Mouse (Mus musculus): ENCODE measurements around the gene Actl11. TPM values are rescaled to one million over a fixed set of nuclear protein-coding genes. Genes with fewer than 3 reads are reported as not detected.

Actl11 gene
- polyA plus RNA-seq (2012; ENCODE audit: insufficient read depth, insufficient read length, low replicate concordance, missing spikeins) = not detected in 2 replicates

- Histone ChIP-seq H3K4me1 (ENCODE audit: control insufficient read depth, insufficient read depth, low read length) (peaks cover 63% of the 10 kb centered on the region), H3K27ac (ENCODE audit: insufficient read depth, low read depth, low read length) (0 out of 2 replicates have a peak within 1 kb of the TSS, but pooled peaks have one; percentile 46), H3K4me3 (ENCODE audit: insufficient read depth, low read depth, low read length) (no peak within 1 kb of the TSS)
- 88% methylated on average over 3 of the region's 3 CpGs for WGBS
- TF ChIP-seq CTCF (IDR thresholded peaks at IDR 0.05; ENCODE audit: insufficient read depth, low read depth, low read length) (no peak), POLR2A (IDR thresholded peaks at IDR 0.05; ENCODE audit: insufficient read depth, low read depth, low read length) (no peak)
These were observed at the start of gene Actl11 for GRCm38 (mm10) chr9:107928169-107928568. TSS of gene Actl11 (plus strand) at chr9:107928469.

GRCm38 (mm10) chr9:107880411-107880810 is 47.9 kb upstream of the Actl11 start:
- TF ChIP-seq CTCF (IDR thresholded peaks at IDR 0.05; ENCODE audit: insufficient read depth, low read depth, low read length) (no peak), POLR2A (IDR thresholded peaks at IDR 0.05; ENCODE audit: insufficient read depth, low read depth, low read length) (no peak)
- 62% methylated on average over 4 of the region's 4 CpGs for WGBS
- no peak overlapping the region for H3K27ac ChIP-seq (ENCODE audit: insufficient read depth, low read depth, low read length)
- no peaks in the 10 kb centered on the region for H3K4me1 ChIP-seq (ENCODE audit: control insufficient read depth, insufficient read depth, low read length)
- no peak overlapping the region for H3K4me3 ChIP-seq (ENCODE audit: insufficient read depth, low read depth, low read length)

- TF ChIP-seq CTCF (IDR thresholded peaks at IDR 0.05; ENCODE audit: insufficient read depth, low read depth, low read length) (peak; percentile 20; the same call in 1 of the 2 replicates), POLR2A (IDR thresholded peaks at IDR 0.05; ENCODE audit: insufficient read depth, low read depth, low read length) (peak; percentile 75)
- peaks cover 11% of the 10 kb centered on the region for H3K4me1 ChIP-seq (ENCODE audit: control insufficient read depth, insufficient read depth, low read length)
- under 1% methylated on average over 28 of the region's 28 CpGs for WGBS
- H3K4me3 ChIP-seq (ENCODE audit: insufficient read depth, low read depth, low read length) = peak within 1 kb of the TSS; percentile 67
- H3K27ac ChIP-seq (ENCODE audit: insufficient read depth, low read depth, low read length) = peak within 1 kb of the TSS; percentile 24; the same call in 1 of the 2 replicates
These were observed 40.4 kb upstream of the Actl11 start, which contains the start of gene Mon1a for GRCm38 (mm10) chr9:107887804-107888266. TSS of gene Mon1a (plus strand) at chr9:107888151.

GRCm38 (mm10) chr9:107888267-107888850 is 39.9 kb upstream of the Actl11 start:
- H3K4me3 ChIP-seq (ENCODE audit: insufficient read depth, low read depth, low read length) = peak overlapping the region; percentile 67
- TF ChIP-seq CTCF (IDR thresholded peaks at IDR 0.05; ENCODE audit: insufficient read depth, low read depth, low read length) = no peak
- no peak for TF ChIP-seq POLR2A (IDR thresholded peaks at IDR 0.05; ENCODE audit: insufficient read depth, low read depth, low read length)
- H3K27ac ChIP-seq (ENCODE audit: insufficient read depth, low read depth, low read length) = peak overlapping the region; percentile 24; the same call in 1 of the 2 replicates
- WGBS = 1% methylated on average over 18 of the region's 18 CpGs
- peaks cover 11% of the 10 kb centered on the region for H3K4me1 ChIP-seq (ENCODE audit: control insufficient read depth, insufficient read depth, low read length)

- Histone ChIP-seq H3K27ac (ENCODE audit: insufficient read depth, low read depth, low read length) (no peak overlapping the region), H3K4me3 (ENCODE audit: insufficient read depth, low read depth, low read length) (no peak overlapping the region), H3K4me1 (ENCODE audit: control insufficient read depth, insufficient read depth, low read length) (peaks cover 11% of the 10 kb centered on the region)
- 91% methylated on average over 6 of the region's 6 CpGs for WGBS
- no peak for TF ChIP-seq POLR2A (IDR thresholded peaks at IDR 0.05; ENCODE audit: insufficient read depth, low read depth, low read length)
- no peak for TF ChIP-seq CTCF (IDR thresholded peaks at IDR 0.05; ENCODE audit: insufficient read depth, low read depth, low read length)
These were observed 38.0 kb upstream of the Actl11 start for GRCm38 (mm10) chr9:107890260-107890659.

- TF ChIP-seq POLR2A (IDR thresholded peaks at IDR 0.05; ENCODE audit: insufficient read depth, low read depth, low read length) = no peak
- TF ChIP-seq CTCF (IDR thresholded peaks at IDR 0.05; ENCODE audit: insufficient read depth, low read depth, low read length) = no peak
- no peak overlapping the region for H3K4me3 ChIP-seq (ENCODE audit: insufficient read depth, low read depth, low read length)
- no peak overlapping the region for H3K27ac ChIP-seq (ENCODE audit: insufficient read depth, low read depth, low read length)
- 98% methylated on average over 1 of the region's 1 CpGs for WGBS
- H3K4me1 ChIP-seq (ENCODE audit: control insufficient read depth, insufficient read depth, low read length) = peaks cover 11% of the 10 kb centered on the region
These were observed 37.2 kb upstream of the Actl11 start for GRCm38 (mm10) chr9:107891023-107891422.

GRCm38 (mm10) chr9:107898563-107898962 is 29.7 kb upstream of the Actl11 start:
- WGBS = 88% methylated on average over 10 of the region's 10 CpGs
- Histone ChIP-seq H3K27ac (ENCODE audit: insufficient read depth, low read depth, low read length) (no peak overlapping the region), H3K4me3 (ENCODE audit: insufficient read depth, low read depth, low read length) (no peak overlapping the region), H3K4me1 (ENCODE audit: control insufficient read depth, insufficient read depth, low read length) (peaks cover 10% of the 10 kb centered on the region; the same call in 1 of the 2 replicates)
- TF ChIP-seq CTCF (IDR thresholded peaks at IDR 0.05; ENCODE audit: insufficient read depth, low read depth, low read length) (no peak), POLR2A (IDR thresholded peaks at IDR 0.05; ENCODE audit: insufficient read depth, low read depth, low read length) (no peak)

- Histone ChIP-seq H3K27ac (ENCODE audit: insufficient read depth, low read depth, low read length) (no peak overlapping the region), H3K4me1 (ENCODE audit: control insufficient read depth, insufficient read depth, low read length) (peaks cover 10% of the 10 kb centered on the region; the same call in 1 of the 2 replicates), H3K4me3 (ENCODE audit: insufficient read depth, low read depth, low read length) (no peak overlapping the region)
- no peak for TF ChIP-seq POLR2A (IDR thresholded peaks at IDR 0.05; ENCODE audit: insufficient read depth, low read depth, low read length)
- TF ChIP-seq CTCF (IDR thresholded peaks at IDR 0.05; ENCODE audit: insufficient read depth, low read depth, low read length) = no peak
- 79% methylated on average over 12 of the region's 12 CpGs for WGBS
These were observed 28.4 kb upstream of the Actl11 start for GRCm38 (mm10) chr9:107899855-107900254.

GRCm38 (mm10) chr9:107900840-107901626 is 27.2 kb upstream of the Actl11 start:
- Histone ChIP-seq H3K27ac (ENCODE audit: insufficient read depth, low read depth, low read length) (no peak overlapping the region), H3K4me3 (ENCODE audit: insufficient read depth, low read depth, low read length) (peak overlapping the region; percentile 29), H3K4me1 (ENCODE audit: control insufficient read depth, insufficient read depth, low read length) (peaks cover 13% of the 10 kb centered on the region)
- WGBS = 16% methylated on average over 44 of the region's 44 CpGs
- no peak for TF ChIP-seq POLR2A (IDR thresholded peaks at IDR 0.05; ENCODE audit: insufficient read depth, low read depth, low read length)
- TF ChIP-seq CTCF (IDR thresholded peaks at IDR 0.05; ENCODE audit: insufficient read depth, low read depth, low read length) = peak; percentile 76

Measured in olfactory bulb, adult 2 months (tissue).